Mouse (Mus musculus): ENCODE results near the gene Tmem168. TPM values are rescaled to one million over a fixed set of nuclear protein-coding genes. Genes with fewer than 3 reads are reported as not detected.

The Tmem168 gene
- total RNA-seq, 1 experiment: 29.9 TPM

GRCm38 (mm10) chr6:13648305-13648704 lies 40.4 kb upstream of the Tmem168 start:
- Histone ChIP-seq H3K9ac (ENCODE audit: insufficient read depth, low read depth, low read length, poor library complexity, severe bottlenecking) (no peak overlapping the region), H3K4me3 (ENCODE audit: insufficient read depth in 1 of 2, low read depth in 1 of 2, low read length in 2 of 2, poor library complexity in 1 of 2, severe bottlenecking in 1 of 2) (no peak overlapping the region), H3K4me1 (ENCODE audit: control insufficient read depth in 2 of 2, insufficient read depth in 2 of 2, low read length in 2 of 2, poor library complexity in 1 of 2) (no peaks in the 10 kb centered on the region), H3K36me3 (ENCODE audit: control insufficient read depth, insufficient read depth, low read length, poor library complexity, severe bottlenecking) (no peaks in the 10 kb centered on the region), H3K9me3 (ENCODE audit: control insufficient read depth, insufficient read depth, low read depth, low read length) (no peaks in the 10 kb centered on the region), H3K27ac (ENCODE audit: insufficient read depth, low read depth, low read length, poor library complexity, severe bottlenecking) (no peak overlapping the region)
- TF ChIP-seq ZC3H11A (IDR thresholded peaks at IDR 0.05; ENCODE audit: borderline replicate concordance, low read depth, low read length) (no peak), HCFC1 (IDR thresholded peaks at IDR 0.05; ENCODE audit: borderline replicate concordance, insufficient read depth, low read length) (no peak), ZNF384 (IDR thresholded peaks at IDR 0.05; ENCODE audit: low read depth, low read length) (no peak), MAFK (IDR thresholded peaks at IDR 0.05; ENCODE audit: insufficient read depth, low read depth, low read length) (no peak), CHD2 (IDR thresholded peaks at IDR 0.05; ENCODE audit: low read depth, low read length) (no peak)
- DNase-seq (ENCODE audit: low read depth, low spot score): no peak
- in situ Hi-C loops (cut with MboI; ENCODE audit: low sequenced_read_pairs in 2 of 2, unreplicated experiment in 2 of 2): no loop called here

- Histone ChIP-seq H3K9me3 (ENCODE audit: control insufficient read depth, insufficient read depth, low read depth, low read length) (no peaks in the 10 kb centered on the region), H3K36me3 (ENCODE audit: control insufficient read depth, insufficient read depth, low read length, poor library complexity, severe bottlenecking) (no peaks in the 10 kb centered on the region; the same call in 1 of the 2 replicates), H3K4me3 (ENCODE audit: insufficient read depth in 1 of 2, low read depth in 1 of 2, low read length in 2 of 2, poor library complexity in 1 of 2, severe bottlenecking in 1 of 2) (no peak overlapping the region), H3K4me1 (ENCODE audit: control insufficient read depth in 2 of 2, insufficient read depth in 2 of 2, low read length in 2 of 2, poor library complexity in 1 of 2) (no peaks in the 10 kb centered on the region), H3K27ac (ENCODE audit: insufficient read depth, low read depth, low read length, poor library complexity, severe bottlenecking) (no peak overlapping the region), H3K9ac (ENCODE audit: insufficient read depth, low read depth, low read length, poor library complexity, severe bottlenecking) (no peak overlapping the region)
- TF ChIP-seq ZC3H11A (IDR thresholded peaks at IDR 0.05; ENCODE audit: borderline replicate concordance, low read depth, low read length) (no peak), ZNF384 (IDR thresholded peaks at IDR 0.05; ENCODE audit: low read depth, low read length) (no peak), CHD2 (IDR thresholded peaks at IDR 0.05; ENCODE audit: low read depth, low read length) (no peak), HCFC1 (IDR thresholded peaks at IDR 0.05; ENCODE audit: borderline replicate concordance, insufficient read depth, low read length) (no peak), MAFK (IDR thresholded peaks at IDR 0.05; ENCODE audit: insufficient read depth, low read depth, low read length) (no peak)
- DNase-seq (ENCODE audit: low read depth, low spot score): no peak
- in situ Hi-C loops (cut with MboI; ENCODE audit: low sequenced_read_pairs in 2 of 2, unreplicated experiment in 2 of 2): no loop called here
Measured at GRCm38 (mm10) chr6:13636582-13636989, 28.7 kb upstream of the Tmem168 start.

GRCm38 (mm10) chr6:13632571-13632970 lies 24.7 kb upstream of the Tmem168 start:
- no peak for TF ChIP-seq ZNF384 (IDR thresholded peaks at IDR 0.05; ENCODE audit: low read depth, low read length)
- no peak for TF ChIP-seq MAFK (IDR thresholded peaks at IDR 0.05; ENCODE audit: insufficient read depth, low read depth, low read length)
- TF ChIP-seq CHD2 (IDR thresholded peaks at IDR 0.05; ENCODE audit: low read depth, low read length): no peak
- no peak for TF ChIP-seq ZC3H11A (IDR thresholded peaks at IDR 0.05; ENCODE audit: borderline replicate concordance, low read depth, low read length)
- no peak for TF ChIP-seq HCFC1 (IDR thresholded peaks at IDR 0.05; ENCODE audit: borderline replicate concordance, insufficient read depth, low read length)
- H3K9ac ChIP-seq (ENCODE audit: insufficient read depth, low read depth, low read length, poor library complexity, severe bottlenecking): no peak overlapping the region
- no peak overlapping the region for H3K27ac ChIP-seq (ENCODE audit: insufficient read depth, low read depth, low read length, poor library complexity, severe bottlenecking)
- H3K4me3 ChIP-seq (ENCODE audit: insufficient read depth in 1 of 2, low read depth in 1 of 2, low read length in 2 of 2, poor library complexity in 1 of 2, severe bottlenecking in 1 of 2): no peak overlapping the region
- in situ Hi-C loops (cut with MboI; ENCODE audit: low sequenced_read_pairs in 2 of 2, unreplicated experiment in 2 of 2): no loop called here
- DNase-seq (ENCODE audit: low read depth, low spot score): no peak
- H3K4me1 ChIP-seq (ENCODE audit: control insufficient read depth in 2 of 2, insufficient read depth in 2 of 2, low read length in 2 of 2, poor library complexity in 1 of 2): no peaks in the 10 kb centered on the region
- no peaks in the 10 kb centered on the region; the same call in 1 of the 2 replicates for H3K36me3 ChIP-seq (ENCODE audit: control insufficient read depth, insufficient read depth, low read length, poor library complexity, severe bottlenecking)
- no peaks in the 10 kb centered on the region for H3K9me3 ChIP-seq (ENCODE audit: control insufficient read depth, insufficient read depth, low read depth, low read length)

- in situ Hi-C loops (cut with MboI; ENCODE audit: low sequenced_read_pairs in 2 of 2, unreplicated experiment in 2 of 2): no loop called here
- Histone ChIP-seq H3K36me3 (ENCODE audit: control insufficient read depth, insufficient read depth, low read length, poor library complexity, severe bottlenecking) (no peaks in the 10 kb centered on the region; the same call in 1 of the 2 replicates), H3K27ac (ENCODE audit: insufficient read depth, low read depth, low read length, poor library complexity, severe bottlenecking) (no peak overlapping the region), H3K4me3 (ENCODE audit: insufficient read depth in 1 of 2, low read depth in 1 of 2, low read length in 2 of 2, poor library complexity in 1 of 2, severe bottlenecking in 1 of 2) (no peak overlapping the region), H3K4me1 (ENCODE audit: control insufficient read depth in 2 of 2, insufficient read depth in 2 of 2, low read length in 2 of 2, poor library complexity in 1 of 2) (no peaks in the 10 kb centered on the region), H3K9me3 (ENCODE audit: control insufficient read depth, insufficient read depth, low read depth, low read length) (no peaks in the 10 kb centered on the region), H3K9ac (ENCODE audit: insufficient read depth, low read depth, low read length, poor library complexity, severe bottlenecking) (no peak overlapping the region)
- TF ChIP-seq ZC3H11A (IDR thresholded peaks at IDR 0.05; ENCODE audit: borderline replicate concordance, low read depth, low read length): no peak
- TF ChIP-seq ZNF384 (IDR thresholded peaks at IDR 0.05; ENCODE audit: low read depth, low read length): no peak
- no peak for TF ChIP-seq CHD2 (IDR thresholded peaks at IDR 0.05; ENCODE audit: low read depth, low read length)
- TF ChIP-seq MAFK (IDR thresholded peaks at IDR 0.05; ENCODE audit: insufficient read depth, low read depth, low read length): no peak
- no peak for TF ChIP-seq HCFC1 (IDR thresholded peaks at IDR 0.05; ENCODE audit: borderline replicate concordance, insufficient read depth, low read length)
- no peak for DNase-seq (ENCODE audit: low read depth, low spot score)
Measured at GRCm38 (mm10) chr6:13630607-13631006, 22.7 kb upstream of the Tmem168 start.

- in situ Hi-C loops (cut with MboI; ENCODE audit: low sequenced_read_pairs in 2 of 2, unreplicated experiment in 2 of 2): no loop called here
- Histone ChIP-seq H3K9me3 (ENCODE audit: control insufficient read depth, insufficient read depth, low read depth, low read length) (no peaks in the 10 kb centered on the region), H3K27ac (ENCODE audit: insufficient read depth, low read depth, low read length, poor library complexity, severe bottlenecking) (no peak overlapping the region), H3K36me3 (ENCODE audit: control insufficient read depth, insufficient read depth, low read length, poor library complexity, severe bottlenecking) (no peaks in the 10 kb centered on the region), H3K9ac (ENCODE audit: insufficient read depth, low read depth, low read length, poor library complexity, severe bottlenecking) (no peak overlapping the region), H3K4me1 (ENCODE audit: control insufficient read depth in 2 of 2, insufficient read depth in 2 of 2, low read length in 2 of 2, poor library complexity in 1 of 2) (no peaks in the 10 kb centered on the region), H3K4me3 (ENCODE audit: insufficient read depth in 1 of 2, low read depth in 1 of 2, low read length in 2 of 2, poor library complexity in 1 of 2, severe bottlenecking in 1 of 2) (no peak overlapping the region)
- DNase-seq (ENCODE audit: low read depth, low spot score): no peak
- no peak for TF ChIP-seq HCFC1 (IDR thresholded peaks at IDR 0.05; ENCODE audit: borderline replicate concordance, insufficient read depth, low read length)
Measured at GRCm38 (mm10) chr6:13619618-13620017, 11.7 kb upstream of the Tmem168 start.

Data from ES-E14 (cell line).